Mouse (Mus musculus) bone marrow macrophage, adult 2 months (primary cell): ENCODE measurements at regions not wholly inside any gene's neighbourhood (a gene's known extent, or its start where the extent isn't known, plus 50 kb on each side); places are given as distances from the start of the nearest gene placed in this dataset.

Source experiments
- CTCF ChIP-seq: IDR thresholded peaks from 2 replicates; pipeline ENCODE4 v1.5.1; 2012; ENCODE audit warnings: low read depth, mild to moderate bottlenecking, low read length, moderate library complexity
- POLR2A ChIP-seq: IDR thresholded peaks from 2 replicates; pipeline ENCODE4 v1.6.1; 2012; ENCODE audit warnings: mild to moderate bottlenecking, low read depth, low read length, borderline replicate concordance

GRCm38 (mm10) chr16:12608259-12608658 lies 501.2 kb upstream of the Ercc4 start:
- no peak for TF ChIP-seq POLR2A
- no peak for TF ChIP-seq CTCF
